Mouse (Mus musculus) spleen, adult 2 months (tissue): ENCODE data around the gene Gm20379.

Experiments used
- CTCF ChIP-seq: fragments of 200-500 bp; IDR thresholded peaks from 2 replicates; pipeline ENCODE4 v1.5.1; 2011; ENCODE audit warnings: mild to moderate bottlenecking, inconsistent platforms; ENCODE audit not compliant: insufficient read depth, insufficient read length, insufficient replicate concordance; ENCODE audit errors: extremely low read depth
- POLR2A ChIP-seq: fragments of 200-500 bp; IDR thresholded peaks from 2 replicates; pipeline ENCODE4 v1.6.1; 2011; ENCODE audit warnings: low read depth, low read length, inconsistent platforms

DNA sequence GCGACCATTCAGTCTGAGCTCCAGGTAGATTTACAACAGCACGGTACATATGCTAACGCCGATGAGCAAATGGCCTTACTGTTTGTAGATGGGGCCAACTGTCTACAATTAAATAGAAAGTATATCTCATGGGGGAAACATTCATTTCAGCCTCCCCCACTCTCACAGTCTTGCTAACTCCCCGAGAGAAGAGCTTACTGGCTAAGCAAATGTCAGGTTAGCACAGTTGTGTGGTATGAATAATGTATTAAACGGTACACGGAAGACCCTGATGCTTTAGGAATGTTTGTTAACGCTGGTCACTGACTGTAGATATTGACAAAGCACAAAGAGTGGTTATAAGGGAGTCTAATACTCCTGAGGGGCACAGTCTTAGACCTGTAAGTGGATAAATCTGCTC, 38.3 kb downstream of the Gm20379 start:
- TF ChIP-seq CTCF (no peak), POLR2A (no peak)
